Mouse (Mus musculus) frontal cortex, postnatal 25 days (tissue): Measurements from ENCODE around the gene Zfp418.
A peak's percentile ranks its signal among the peaks of the same experiment; 100 is the strongest.
"Not testable (repeated sequence)": the region's sequence is repeated elsewhere in the genome, so short reads cannot be mapped to it uniquely, and the experiment has no call there.

Experiments used
- DNase-seq, 2 experiments: peaks; one replicate each; pipeline ENCODE4 v3.0.0; 2022; ENCODE audit warnings: low spot score in 2 of 2

Zfp418 gene

GRCm38 (mm10) chr7:7171227-7172147, at the start of gene Zfp418:
Gene Zfp418, plus strand, starts transcription at chr7:7171330.
- peak; percentile 31 to 47 for DNase-seq

- no peak for DNase-seq
These were observed 49.5 kb upstream of the Zfp418 start for GRCm38 (mm10) chr7:7121602-7121980.

- not testable (repeated sequence) for DNase-seq
These were observed 40.5 kb upstream of the Zfp418 start for GRCm38 (mm10) chr7:7130491-7131124.

- no peak for DNase-seq
These were observed 38.4 kb upstream of the Zfp418 start for GRCm38 (mm10) chr7:7132751-7133150.

GRCm38 (mm10) chr7:7136379-7136866, 34.7 kb upstream of the Zfp418 start, which contains the start of gene Zfp773:
Gene Zfp773, minus strand, starts transcription at chr7:7136755.
- DNase-seq: peak; percentile 42 to 45

- DNase-seq: no peak
These were observed 26.9 kb upstream of the Zfp418 start for GRCm38 (mm10) chr7:7144215-7144614.

- DNase-seq: no peak
These were observed 25.0 kb upstream of the Zfp418 start for GRCm38 (mm10) chr7:7145991-7146608.

- no peak for DNase-seq
These were observed 14.8 kb downstream of the Zfp418 start for GRCm38 (mm10) chr7:7185897-7186296.

- no peak for DNase-seq
These were observed 16.5 kb downstream of the Zfp418 start for GRCm38 (mm10) chr7:7187417-7188190.

- DNase-seq: peak; percentile 50 to 66
These were observed 17.2 kb downstream of the Zfp418 start for GRCm38 (mm10) chr7:7188191-7188942.

- DNase-seq: peak in 1 of 2 experiments; percentile 27
These were observed 38.4 kb downstream of the Zfp418 start, which contains the start of gene Zfp772 for GRCm38 (mm10) chr7:7209313-7210151. Gene Zfp772, minus strand, starts transcription at chr7:7209998.
